Mouse (Mus musculus): ENCODE data around the gene Ak2.

GRCm38 (mm10) chr4:129059922-129060321, 68.2 kb downstream of the Ak2 start:
- TF ChIP-seq CTCF (IDR thresholded peaks at IDR 0.05; ENCODE audit: borderline replicate concordance, control insufficient read depth, extremely low read depth, insufficient read depth, low read length, poor library complexity) = no peak
- TF ChIP-seq POLR2A (IDR thresholded peaks at IDR 0.05; ENCODE audit: control insufficient read depth, extremely low read depth, insufficient read depth, low read length, poor library complexity) = no peak
